Mouse (Mus musculus) neural tube, embryonic 14.5 days (tissue): ENCODE data around the gene Slc16a10. TPM values are rescaled to one million over a fixed set of nuclear protein-coding genes. Genes with fewer than 3 reads are reported as not detected.

Source experiments
- ATAC-seq: fragments of 200-750 bp; cut with Nextera tagmentation; 2 replicates; pipeline ENCODE4 v1.8.0; 2017; ENCODE audit warnings: low read depth, mild to moderate bottlenecking, moderate TSS enrichment, moderate library complexity
- H3K27ac ChIP-seq: fragments of 300-500 bp; sonication (generic); 2 replicates; pipeline ENCODE4 v1.5.1; 2014; ENCODE audit warnings: low read depth, mild to moderate bottlenecking, control low read depth, low read length, moderate library complexity, mixed read lengths
- H3K27me3 ChIP-seq: fragments of 300-500 bp; sonication (generic); 2 replicates; pipeline ENCODE4 v1.6.1; 2014; ENCODE audit warnings: low read length; ENCODE audit not compliant: control insufficient read depth, insufficient read depth
- H3K36me3 ChIP-seq: fragments of 300-500 bp; sonication (generic); 2 replicates; pipeline ENCODE4 v1.6.1; 2014; ENCODE audit warnings: low read length, mixed read lengths; ENCODE audit not compliant: control insufficient read depth, insufficient read depth
- H3K4me1 ChIP-seq: fragments of 300-500 bp; sonication (generic); 2 replicates; pipeline ENCODE4 v1.6.1; 2014; ENCODE audit warnings: low read length; ENCODE audit not compliant: control insufficient read depth, insufficient read depth
- H3K4me2 ChIP-seq: fragments of 300-500 bp; sonication (generic); 2 replicates; pipeline ENCODE4 v1.6.1; 2014; ENCODE audit warnings: mild to moderate bottlenecking, low read depth, low read length, control low read depth
- H3K4me3 ChIP-seq: fragments of 300-500 bp; sonication (generic); 2 replicates; pipeline ENCODE4 v1.5.1; 2014; ENCODE audit warnings: low read depth, low read length, control low read depth, mixed read lengths
- H3K9ac ChIP-seq: fragments of 300-500 bp; sonication (generic); replicated peaks from 2 replicates; pipeline ENCODE4 v1.6.1; 2014; ENCODE audit warnings: low read depth, mild to moderate bottlenecking, control low read depth, low read length, mixed read lengths
- H3K9me3 ChIP-seq: fragments of 300-500 bp; sonication (generic); 2 replicates; pipeline ENCODE4 v1.6.1; 2016; ENCODE audit warnings: low read length; ENCODE audit not compliant: control insufficient read depth
- WGBS: fragments of 180-500 bp; shearing (Covaris S2); extraction: QIAGEN DNeasy Blood & Tissue Kit; methylation state at CpG from one replicate; pipeline ENCODE4 v1.1.7; 2014; 5-methylcytosine and 5-hydroxymethylcytosine counted together
- polyA plus RNA-seq: library from polyadenylated mRNA; unstranded; fragments of >200 nt; fragmentation: Nextera tagmentation; extraction: Ambion mirVana; gene quantifications from 2 replicates; pipeline ENCODE4 v1.2.1, GENCODE M21; 2014

Slc16a10 gene
- polyA plus RNA-seq, 1 experiment from 2014 or later, result 1.9 TPM

DNA sequence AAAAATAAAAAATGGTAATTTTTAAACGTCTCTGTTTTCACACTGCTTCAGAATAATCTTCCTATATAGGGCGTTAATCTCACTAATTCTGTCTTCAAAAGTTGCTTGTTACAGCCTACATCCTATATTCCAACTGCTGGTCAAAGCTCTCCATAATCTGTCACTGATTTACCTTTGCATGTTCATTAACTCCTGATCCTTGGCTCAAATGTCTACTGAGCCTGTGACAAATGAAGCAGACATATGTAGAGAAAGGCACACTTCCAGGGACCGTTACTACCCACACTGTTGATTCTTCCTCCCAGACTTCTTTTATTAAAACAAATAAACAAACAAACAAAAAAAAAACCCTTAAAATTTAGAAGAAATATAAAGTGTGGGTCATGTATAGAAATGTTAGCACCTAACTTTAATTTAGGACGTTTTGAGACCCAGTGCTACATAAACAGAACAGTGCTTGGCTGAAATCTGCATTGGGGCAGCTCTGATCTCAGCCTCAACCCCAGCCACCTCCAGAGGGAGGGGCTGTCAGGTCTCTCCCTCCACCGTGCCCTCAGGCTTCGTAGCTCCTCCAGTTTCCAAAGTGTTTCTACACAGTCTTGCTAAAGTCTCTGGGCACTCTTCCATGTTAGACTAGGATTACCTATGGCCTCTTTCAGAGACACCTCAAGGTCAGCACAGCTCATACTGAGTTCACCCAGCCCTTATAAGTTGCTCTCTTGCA, 83.8 kb downstream of the Slc16a10 start:
- no peak overlapping the region for H3K27ac ChIP-seq
- WGBS, result 63% methylated on average over 6 of the region's 6 CpGs
- no peaks in the 10 kb centered on the region for H3K4me1 ChIP-seq
- no peaks in the 10 kb centered on the region for H3K27me3 ChIP-seq
- no peak overlapping the region for H3K4me2 ChIP-seq
- H3K9ac ChIP-seq, result no peak overlapping the region
- ATAC-seq, result no peak
- no peaks in the 10 kb centered on the region for H3K9me3 ChIP-seq
- no peak overlapping the region for H3K4me3 ChIP-seq
- no peaks in the 10 kb centered on the region for H3K36me3 ChIP-seq

DNA sequence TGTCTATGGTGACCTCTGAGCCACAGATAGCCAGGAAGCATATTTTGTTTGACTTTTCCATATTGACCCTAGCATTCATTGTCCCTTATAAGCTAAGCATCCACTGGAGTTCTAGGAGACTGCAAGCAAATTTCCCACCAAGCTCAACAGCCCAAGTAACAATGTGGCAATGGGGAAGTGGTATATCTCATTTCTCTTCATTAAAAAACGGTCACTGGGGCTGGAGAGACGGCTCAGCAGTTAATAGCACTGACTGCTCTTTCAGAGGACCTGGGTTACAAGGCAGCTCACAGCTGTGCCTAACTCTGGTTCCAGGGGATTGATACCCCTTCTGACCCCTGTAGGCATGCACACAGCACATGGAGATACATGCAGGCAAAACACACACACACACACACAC, 84.4 kb downstream of the Slc16a10 start:
- WGBS, result 50% methylated on average over 2 of the region's 2 CpGs

DNA sequence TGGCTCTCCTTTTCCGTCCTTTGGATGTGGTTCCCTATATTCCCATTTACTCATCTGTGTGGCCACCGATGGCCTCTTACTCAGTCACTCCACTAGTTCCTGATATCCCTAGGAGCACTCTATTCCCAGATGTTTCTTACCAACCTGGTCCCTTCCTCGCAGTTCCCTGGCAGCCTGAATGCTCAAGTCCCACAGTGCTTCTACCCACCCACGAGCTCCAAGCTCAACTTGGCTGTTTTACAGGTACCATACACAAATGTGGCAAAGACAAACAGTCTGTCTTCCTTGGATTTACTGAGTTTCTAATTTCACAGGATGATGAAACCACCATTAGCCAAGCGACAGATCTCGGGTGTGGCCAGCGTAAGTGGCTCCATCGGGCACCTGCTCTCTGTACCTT, 87.6 kb downstream of the Slc16a10 start:
- Histone ChIP-seq H3K27ac (no peak overlapping the region), H3K27me3 (no peaks in the 10 kb centered on the region), H3K9me3 (no peaks in the 10 kb centered on the region), H3K4me1 (no peaks in the 10 kb centered on the region), H3K4me2 (no peak overlapping the region), H3K4me3 (no peak overlapping the region), H3K36me3 (no peaks in the 10 kb centered on the region), H3K9ac (no peak overlapping the region)
- ATAC-seq, result no peak
- WGBS, result 91% methylated on average over 8 of the region's 8 CpGs

More for the DNA sequence above, 84.4 kb downstream of the Slc16a10 start:
- Histone ChIP-seq H3K9me3 (no peaks in the 10 kb centered on the region), H3K4me2 (no peak overlapping the region), H3K4me1 (no peaks in the 10 kb centered on the region), H3K4me3 (no peak overlapping the region), H3K9ac (no peak overlapping the region), H3K27ac (no peak overlapping the region), H3K27me3 (no peaks in the 10 kb centered on the region), H3K36me3 (no peaks in the 10 kb centered on the region)
- ATAC-seq, result no peak

DNA sequence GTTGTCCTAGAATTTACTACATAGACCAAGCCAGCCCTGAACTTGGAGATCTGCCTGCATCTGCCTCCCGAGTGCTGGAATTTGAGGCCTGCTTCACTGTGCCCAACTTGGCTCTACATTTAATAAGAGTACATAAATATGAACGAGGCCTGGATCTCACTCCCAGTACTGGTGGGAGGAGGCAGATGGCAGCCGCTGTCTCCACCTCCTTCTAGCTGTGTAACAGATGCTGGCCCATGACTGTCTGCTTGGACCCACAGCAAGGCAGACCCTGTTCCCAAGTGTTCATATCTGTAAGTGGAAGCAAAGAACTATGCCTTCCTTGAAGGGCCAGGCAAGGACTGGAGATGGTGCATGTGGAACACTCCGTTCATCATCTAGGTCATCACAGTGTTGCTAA, 88.2 kb downstream of the Slc16a10 start:
- no peaks in the 10 kb centered on the region for H3K27me3 ChIP-seq
- H3K9me3 ChIP-seq, result no peaks in the 10 kb centered on the region
- H3K4me3 ChIP-seq, result no peak overlapping the region
- no peak overlapping the region for H3K9ac ChIP-seq
- no peaks in the 10 kb centered on the region for H3K36me3 ChIP-seq
- H3K4me2 ChIP-seq, result no peak overlapping the region
- H3K27ac ChIP-seq, result no peak overlapping the region
- WGBS, result 93% methylated on average over 4 of the region's 4 CpGs
- ATAC-seq, result no peak
- H3K4me1 ChIP-seq, result no peaks in the 10 kb centered on the region

DNA sequence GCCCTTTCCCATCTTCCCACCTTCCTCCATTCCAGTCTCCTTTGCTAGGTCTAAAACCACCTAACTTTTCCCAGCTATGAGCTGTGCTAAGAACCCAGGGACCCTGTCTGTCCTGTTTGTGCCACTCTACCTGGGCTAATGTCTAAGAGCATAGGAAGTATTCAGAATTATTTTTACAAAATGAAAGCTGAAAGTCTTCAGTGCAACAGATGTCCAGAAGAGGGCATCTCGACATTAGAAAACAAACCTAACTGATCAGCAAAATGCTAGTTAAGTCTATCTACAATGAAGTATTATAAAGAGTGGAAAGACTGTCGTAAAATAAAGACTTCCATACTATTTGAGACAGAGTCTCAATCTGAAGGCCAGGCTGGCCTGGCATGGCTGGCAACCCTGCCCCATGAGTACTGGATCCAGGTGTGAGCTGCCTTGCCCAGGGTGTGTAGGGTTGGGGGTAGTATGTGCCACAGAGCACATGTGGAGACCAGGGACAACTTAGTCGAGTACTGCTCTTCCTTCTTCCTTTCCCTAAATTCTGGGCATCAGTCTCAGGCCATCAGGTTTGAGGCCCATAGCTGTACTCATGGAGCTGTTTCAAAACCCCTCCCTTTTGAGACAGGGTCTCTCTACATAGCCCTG, 88.7 kb downstream of the Slc16a10 start:
- Histone ChIP-seq H3K36me3 (no peaks in the 10 kb centered on the region), H3K27me3 (no peaks in the 10 kb centered on the region), H3K4me1 (no peaks in the 10 kb centered on the region), H3K9me3 (no peaks in the 10 kb centered on the region), H3K27ac (no peak overlapping the region), H3K4me3 (no peak overlapping the region), H3K9ac (no peak overlapping the region), H3K4me2 (no peak overlapping the region)
- no peak for ATAC-seq
- WGBS, result 67% methylated on average over 3 of the region's 3 CpGs

DNA sequence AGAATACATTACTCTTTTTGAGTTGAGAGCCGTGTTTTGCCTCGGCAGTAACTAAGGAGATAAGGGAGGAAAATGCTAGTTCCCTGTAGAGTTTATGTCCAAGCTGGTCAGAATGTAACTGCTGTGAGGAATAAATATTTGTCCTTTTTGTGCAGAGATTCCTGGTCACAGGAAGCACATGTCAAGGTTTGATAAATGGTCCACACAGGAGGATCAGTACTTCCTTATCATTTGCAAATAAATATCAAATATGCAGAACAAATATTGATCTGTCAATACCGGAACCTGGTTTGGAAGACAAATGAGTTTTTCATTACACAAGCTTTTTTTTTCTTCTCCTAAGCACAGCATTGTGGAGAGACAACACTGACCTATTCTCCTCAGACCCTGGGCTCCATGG, 90.1 kb downstream of the Slc16a10 start:
- Histone ChIP-seq H3K4me1 (no peaks in the 10 kb centered on the region), H3K9me3 (no peaks in the 10 kb centered on the region), H3K27me3 (no peaks in the 10 kb centered on the region), H3K4me3 (no peak overlapping the region), H3K9ac (no peak overlapping the region), H3K4me2 (no peak overlapping the region), H3K36me3 (no peaks in the 10 kb centered on the region), H3K27ac (no peak overlapping the region)
- 76% methylated on average over 3 of the region's 3 CpGs for WGBS
- no peak for ATAC-seq

DNA sequence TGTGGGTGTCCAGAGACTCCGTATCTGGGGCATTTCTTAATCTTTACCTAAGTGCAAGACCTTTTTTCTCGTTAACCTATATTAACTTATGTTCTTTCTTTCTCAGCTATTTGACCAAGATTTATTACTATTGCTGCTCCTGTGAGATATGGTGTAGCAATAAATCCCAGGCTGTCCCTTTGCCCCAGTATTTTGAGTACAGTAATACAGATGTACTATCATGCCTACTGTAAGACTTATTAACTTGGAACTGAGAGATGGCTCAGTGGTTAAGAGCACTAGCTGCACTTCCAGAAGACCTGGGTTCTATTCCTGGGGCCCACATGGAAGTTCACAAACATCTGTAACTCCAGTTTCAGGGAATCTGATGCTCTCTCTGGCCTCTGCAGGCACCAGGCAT, 91.3 kb downstream of the Slc16a10 start:
- no peaks in the 10 kb centered on the region for H3K27me3 ChIP-seq
- H3K4me3 ChIP-seq, result no peak overlapping the region
- H3K4me2 ChIP-seq, result no peak overlapping the region
- H3K4me1 ChIP-seq, result no peaks in the 10 kb centered on the region
- no peak overlapping the region for H3K27ac ChIP-seq
- ATAC-seq, result no peak
- H3K9ac ChIP-seq, result no peak overlapping the region
- no peaks in the 10 kb centered on the region for H3K9me3 ChIP-seq
- no peaks in the 10 kb centered on the region for H3K36me3 ChIP-seq
- 90% methylated on average over 2 of the region's 2 CpGs for WGBS

DNA sequence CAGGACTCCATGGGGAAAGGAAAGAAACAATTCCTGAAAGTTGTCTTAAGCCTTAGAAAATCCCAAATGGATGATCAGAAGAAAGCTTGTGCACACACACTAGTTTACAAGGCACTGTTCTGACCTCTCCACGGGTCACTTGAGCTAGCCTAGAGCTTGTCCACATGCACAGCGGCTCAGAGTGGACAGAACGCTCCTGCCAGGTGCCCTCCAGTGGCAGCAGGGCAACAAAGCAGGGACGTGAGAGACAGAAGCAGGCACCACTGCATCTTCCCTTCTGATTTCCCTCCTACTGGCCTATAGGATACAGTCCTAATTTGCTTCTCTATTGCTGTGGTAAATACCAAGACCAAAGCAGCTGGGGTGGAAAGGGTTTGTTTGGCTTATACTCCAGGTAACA, 100.7 kb downstream of the Slc16a10 start:
- H3K9me3 ChIP-seq, result no peaks in the 10 kb centered on the region
- H3K36me3 ChIP-seq, result no peaks in the 10 kb centered on the region
- H3K4me2 ChIP-seq, result no peak overlapping the region
- H3K4me1 ChIP-seq, result no peaks in the 10 kb centered on the region
- WGBS, result 18% methylated on average over 4 of the region's 4 CpGs
- H3K9ac ChIP-seq, result no peak overlapping the region
- no peak overlapping the region for H3K27ac ChIP-seq
- ATAC-seq, result no peak
- no peaks in the 10 kb centered on the region for H3K27me3 ChIP-seq
- H3K4me3 ChIP-seq, result no peak overlapping the region

DNA sequence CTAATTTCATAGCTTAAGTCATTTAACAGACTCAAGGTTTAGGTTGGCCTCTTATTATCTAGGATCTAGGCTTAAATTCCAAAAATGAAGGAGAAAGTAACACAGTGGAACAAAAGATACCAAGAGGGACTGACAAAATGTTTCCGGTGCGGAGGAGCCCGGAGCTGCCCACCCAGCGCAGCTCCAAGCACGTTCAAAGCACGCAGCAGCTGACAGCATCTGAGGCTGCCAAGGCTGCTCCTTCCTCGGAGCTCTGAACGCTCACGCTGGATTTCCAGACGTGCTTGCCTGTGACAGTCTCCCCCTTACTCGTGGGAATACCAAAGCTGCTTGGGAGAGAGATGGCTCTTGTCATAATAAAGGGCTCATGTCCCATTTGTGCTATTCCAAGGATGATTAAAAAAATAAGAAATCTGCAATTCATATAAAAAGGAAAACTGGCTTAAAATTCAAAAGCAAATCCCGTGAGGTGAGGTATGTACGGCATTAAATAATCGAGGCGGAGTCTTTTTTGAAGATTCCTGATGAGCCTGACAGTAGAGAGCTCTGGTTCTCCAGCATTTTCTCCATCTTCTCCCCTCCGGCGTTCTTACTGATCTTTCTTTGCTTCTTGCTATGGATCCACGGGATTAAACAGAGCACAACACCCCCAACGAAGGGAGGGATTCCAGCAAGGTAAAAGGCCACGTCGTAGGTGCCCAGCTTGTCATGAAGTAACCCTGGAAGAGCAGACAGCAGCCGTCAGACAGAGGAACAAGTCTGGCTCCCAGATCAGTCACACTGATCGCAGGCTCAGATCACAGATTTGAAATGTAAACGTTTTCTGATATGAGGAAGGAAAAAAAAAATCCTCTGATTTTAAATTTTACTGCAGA, 105.1 kb downstream of the Slc16a10 start:
- Histone ChIP-seq H3K27me3 (no peaks in the 10 kb centered on the region), H3K4me2 (no peak overlapping the region), H3K9me3 (no peaks in the 10 kb centered on the region), H3K4me3 (no peak overlapping the region), H3K4me1 (no peaks in the 10 kb centered on the region), H3K27ac (no peak overlapping the region), H3K36me3 (no peaks in the 10 kb centered on the region), H3K9ac (no peak overlapping the region)
- 72% methylated on average over 24 of the region's 24 CpGs for WGBS
- ATAC-seq, result no peak
